Mouse (Mus musculus) left cerebral cortex, postnatal 14 days (tissue): ENCODE measurements around the gene Rhoh. TPM values are rescaled to one million over a fixed set of nuclear protein-coding genes. Genes with fewer than 3 reads are reported as not detected.

Source experiments
- DNase-seq, 2 experiments: peaks; one replicate each; pipeline ENCODE4 v3.0.0; 2021 to 2022; ENCODE audit warnings: low spot score in 2 of 2, mixed read lengths in 1 of 2
- intact Hi-C: fragments of 180-260 bp; cut with DNase I; formaldehyde crosslinking; loops from one replicate; pipeline ENCODE4 v1.15.1; 2025
- total RNA-seq, 2 experiments: library from RNA; stranded (reverse); gene quantifications; 2 replicates each; pipeline ENCODE4 v1.2.3; 2021

Gene Rhoh
- total RNA-seq, 2 experiments from 2014 or later = 0.83 to 0.87 TPM

DNA sequence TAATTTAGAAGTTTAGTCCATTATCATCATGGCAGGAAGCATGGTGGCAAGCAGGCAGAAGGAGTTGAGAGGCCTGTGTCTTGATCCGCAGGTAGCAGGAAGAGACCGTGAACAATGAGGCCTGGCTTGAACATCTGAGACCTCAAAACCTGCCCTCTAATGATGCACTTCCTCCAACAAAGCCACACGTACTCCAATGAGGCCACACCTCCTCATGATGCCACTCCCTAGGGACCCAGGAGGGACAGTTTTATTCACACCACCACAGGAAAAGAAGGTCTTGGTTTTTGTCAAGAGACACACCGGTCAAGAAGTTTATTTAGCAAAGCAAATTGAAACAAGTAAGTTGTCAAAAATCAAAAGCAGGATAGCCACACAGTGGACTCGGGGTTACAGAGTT lies 55.9 kb downstream of the Rhoh start:
- DNase-seq = no peak
- intact Hi-C loops = no loop called here

DNA sequence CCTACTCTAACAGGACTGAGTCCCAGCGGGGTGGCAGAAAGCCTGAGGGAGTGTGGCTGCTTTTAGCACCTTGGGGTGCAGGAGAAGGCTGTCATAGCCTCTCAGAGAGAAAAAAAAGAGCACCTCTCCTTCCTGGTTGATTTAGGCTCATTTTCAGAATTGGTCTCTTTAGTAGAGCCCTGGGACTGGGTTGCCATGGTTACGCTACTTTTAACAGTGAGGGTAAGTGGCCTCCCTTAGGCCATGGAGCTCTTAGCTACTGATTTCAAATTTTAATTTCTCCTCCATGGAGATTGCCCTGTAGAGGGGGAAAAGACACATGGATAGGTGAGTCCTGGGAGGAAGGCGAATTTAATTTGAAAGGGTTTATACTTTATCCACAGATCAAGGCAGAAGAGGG lies 57.6 kb downstream of the Rhoh start:
- intact Hi-C loops = no loop called here
- no peak for DNase-seq

DNA sequence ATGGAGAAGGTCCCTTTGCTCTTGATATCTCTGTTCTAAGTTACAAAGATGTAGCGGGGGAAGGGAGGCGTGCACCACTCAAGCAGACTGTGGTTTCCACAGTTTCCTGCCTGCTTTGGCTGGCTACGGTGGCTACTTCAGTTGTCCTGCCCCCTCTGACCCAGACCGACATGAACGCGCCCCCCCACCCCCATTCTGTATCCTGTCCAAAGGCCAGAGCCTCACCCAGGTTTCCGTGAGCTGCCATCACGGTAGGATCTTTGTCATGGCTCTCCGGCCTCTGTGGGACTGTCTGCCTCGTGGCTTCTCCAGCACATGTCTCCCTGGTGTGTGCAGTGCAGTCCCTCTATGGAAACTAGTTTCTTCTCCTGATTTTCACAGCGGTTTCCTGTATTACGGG lies 58.3 kb downstream of the Rhoh start:
- intact Hi-C loops = no loop called here

DNA sequence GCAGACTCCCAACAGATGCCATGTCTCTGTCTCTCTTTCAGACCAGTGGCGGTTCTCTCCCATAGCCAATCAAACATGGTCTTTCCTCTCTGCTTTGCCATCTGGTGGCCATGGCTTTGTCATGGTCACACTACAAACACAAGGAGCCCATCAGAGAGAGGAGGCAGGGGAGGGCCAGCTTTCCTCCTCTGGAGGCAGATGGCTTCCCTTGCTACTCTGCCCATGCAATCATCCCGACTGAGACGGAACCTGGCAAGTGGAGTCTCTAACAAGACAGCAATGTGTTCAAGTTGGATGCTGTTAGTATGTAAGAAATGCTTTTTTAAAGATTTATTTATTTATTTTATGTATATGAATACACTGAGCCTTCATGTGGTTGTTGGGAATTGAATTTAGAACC lies 58.9 kb downstream of the Rhoh start:
- DNase-seq = no peak
- intact Hi-C loops = no loop called here

More for the DNA sequence above, 58.3 kb downstream of the Rhoh start:
- DNase-seq = no peak

DNA sequence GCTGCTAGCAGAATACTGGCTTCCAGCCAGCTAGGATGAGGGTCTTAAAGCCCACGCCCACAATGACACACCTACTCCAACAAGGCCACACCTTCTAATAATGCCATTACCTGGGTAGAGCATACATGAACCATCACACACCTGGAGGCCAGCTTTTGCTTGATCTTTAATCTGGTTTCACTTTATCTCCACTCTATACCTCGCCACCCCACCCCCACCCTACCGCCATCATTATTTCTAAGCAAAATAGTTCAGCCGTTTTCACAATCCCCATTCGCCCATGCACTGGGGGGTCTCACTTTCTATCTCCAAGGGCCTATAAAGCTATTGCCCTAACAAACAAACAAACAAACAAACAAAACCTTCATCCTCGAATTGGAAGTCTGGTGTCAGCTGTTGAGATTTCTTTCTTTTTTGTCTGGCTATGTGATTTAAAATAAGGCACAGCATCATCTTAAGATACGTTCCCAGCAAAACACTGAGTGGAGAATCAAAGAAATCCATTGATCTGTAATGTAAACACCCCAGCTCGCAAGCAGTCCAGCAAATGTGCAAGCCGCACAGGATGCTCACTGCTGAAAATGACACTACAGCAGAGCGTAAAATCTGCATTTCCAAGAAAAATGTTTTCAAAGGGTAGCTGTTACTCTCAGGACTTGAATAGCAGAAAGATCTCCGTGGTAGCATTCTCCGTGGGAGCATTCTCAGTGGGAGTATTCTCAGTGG lies 59.9 kb downstream of the Rhoh start:
- no peak for DNase-seq
- intact Hi-C loops = no loop called here

DNA sequence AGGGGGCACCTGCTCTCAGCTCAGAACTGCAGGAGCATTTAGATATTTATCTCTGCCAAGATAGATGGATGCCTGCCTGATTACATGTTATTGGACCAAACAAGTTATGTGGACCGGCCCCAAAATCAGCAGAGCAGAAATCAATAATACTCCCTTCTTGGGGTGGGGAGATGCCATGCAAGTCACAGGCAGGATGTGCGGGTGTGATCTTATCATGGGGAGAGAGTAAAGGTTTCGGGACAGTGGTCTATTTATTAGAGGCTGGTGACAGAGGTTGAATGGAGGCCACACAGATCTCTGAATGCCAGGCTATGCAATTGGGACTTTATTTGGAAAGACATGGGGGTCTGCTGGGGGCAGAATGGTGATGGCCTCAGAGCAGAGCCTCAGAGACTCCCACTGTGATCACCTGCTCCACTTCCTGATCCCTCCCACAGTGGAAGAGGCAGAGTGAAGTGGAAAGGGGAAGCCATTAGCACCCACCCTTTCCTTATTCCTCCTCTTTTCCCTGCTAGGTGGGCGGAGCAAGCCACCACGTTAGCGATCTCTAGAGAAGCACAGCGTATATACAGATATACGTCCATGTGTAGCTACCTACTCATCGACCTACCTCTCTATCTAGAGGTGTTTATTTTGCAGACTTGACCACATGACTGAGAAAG lies 60.6 kb downstream of the Rhoh start:
- DNase-seq = no peak
- intact Hi-C loops = no loop called here

DNA sequence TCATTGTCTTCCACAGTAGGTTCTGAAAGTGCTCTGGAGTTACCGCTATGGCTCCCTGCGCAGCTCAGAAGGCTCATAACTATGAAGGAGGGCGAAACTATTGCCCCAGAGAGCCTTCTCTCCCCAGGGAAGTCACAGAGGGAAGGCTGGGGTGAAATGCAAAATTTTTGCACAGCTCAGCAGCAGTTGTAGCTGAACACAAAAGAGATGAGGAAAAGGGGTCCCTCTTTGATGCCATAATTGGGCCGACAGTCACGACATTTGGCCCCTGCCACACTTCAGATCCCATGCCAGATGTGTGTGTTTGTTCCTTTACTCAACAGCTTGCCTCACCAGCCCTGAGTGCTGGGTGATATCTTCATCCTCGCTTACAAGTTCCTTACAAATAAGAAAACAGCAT lies 65.7 kb downstream of the Rhoh start:
- intact Hi-C loops = no loop called here

DNA sequence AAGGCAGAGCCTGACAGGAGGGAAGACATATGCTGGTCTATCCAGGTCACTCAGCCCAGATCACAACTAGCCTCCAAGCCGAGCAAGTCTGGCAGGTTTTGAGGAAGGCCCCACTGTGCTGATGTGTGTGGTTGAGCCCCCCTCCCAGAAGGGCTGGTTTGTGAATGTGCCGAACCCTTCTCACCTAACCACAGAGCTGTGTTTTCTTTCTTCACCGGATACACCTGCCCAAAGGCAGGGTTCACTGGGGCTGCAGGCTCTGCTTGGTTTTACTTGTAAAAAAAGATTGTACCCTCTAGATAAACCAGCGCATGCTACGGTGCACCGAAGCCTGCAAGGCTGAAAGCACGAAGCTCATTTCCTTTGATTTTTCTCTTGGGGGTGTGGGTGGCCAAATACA lies 68.1 kb downstream of the Rhoh start:
- intact Hi-C loops = no loop called here
- DNase-seq = no peak

More for the DNA sequence above, 65.7 kb downstream of the Rhoh start:
- DNase-seq = no peak

- intact Hi-C loops = no loop called here
- no peak for DNase-seq
Observed at GRCm38 (mm10) chr5:65930171-65930570, 69.2 kb downstream of the Rhoh start.

DNA sequence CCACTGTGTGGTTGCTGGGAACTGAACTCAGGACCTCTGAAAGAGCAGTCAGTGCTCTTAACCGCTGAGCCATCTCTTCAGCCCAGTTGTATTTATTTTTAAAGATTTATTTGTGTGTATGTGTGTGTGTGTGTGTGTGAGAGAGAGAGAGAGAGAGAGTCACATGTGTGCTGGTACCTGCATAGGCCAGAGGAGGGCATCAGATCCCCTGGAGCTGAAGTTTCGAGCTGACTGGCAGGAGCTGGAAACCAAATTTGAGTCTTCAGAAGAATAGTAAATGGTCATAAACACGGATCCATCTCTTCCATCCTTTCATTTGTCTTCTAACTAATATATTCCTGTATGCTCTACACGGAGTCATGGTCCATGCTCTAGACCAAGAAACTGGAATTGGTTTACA lies 72.2 kb downstream of the Rhoh start:
- no peak for DNase-seq
- intact Hi-C loops = no loop called here

GRCm38 (mm10) chr5:65933764-65934163 lies 72.8 kb downstream of the Rhoh start:
- DNase-seq = no peak
- intact Hi-C loops = no loop called here

DNA sequence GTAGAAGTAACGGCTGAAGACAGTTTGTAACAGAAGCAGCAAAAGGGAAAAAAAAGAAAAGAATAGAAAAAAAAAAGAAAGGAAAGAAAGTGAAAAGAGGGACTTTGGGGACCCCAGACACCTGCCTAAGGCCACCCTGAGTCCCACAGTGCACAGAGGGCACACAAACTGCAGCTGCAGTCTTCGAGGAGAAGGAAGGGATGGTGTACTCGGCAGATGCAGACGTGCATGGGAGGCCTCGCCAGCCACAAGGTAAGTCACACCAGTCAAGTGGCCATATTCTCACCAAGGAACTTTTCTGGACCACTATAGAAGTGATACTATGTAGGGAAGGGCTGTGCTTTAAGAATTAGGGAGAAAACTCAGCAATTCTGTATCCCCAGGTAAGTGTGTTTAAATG lies 73.8 kb downstream of the Rhoh start, which contains the start of gene Chrna9:
Gene Chrna9, plus strand, starts transcription at position 139 of the 400 bp plus-strand sequence.
- intact Hi-C loops = no loop called here
- no peak for DNase-seq

GRCm38 (mm10) chr5:65937011-65937726 lies 76.2 kb downstream of the Rhoh start:
- DNase-seq = no peak
- intact Hi-C loops = loop anchor here (2.0 kb wide), 1 partner anchor 114 kb away; no protein-coding TSS in a partner anchor

GRCm38 (mm10) chr5:65937998-65938715 lies 77.1 kb downstream of the Rhoh start:
- intact Hi-C loops = loop anchor here (1.0 to 2.0 kb wide), 2 partner anchors 115 to 175 kb away; partner anchors contain the start of gene N4bp2
- peak; percentile 79 to 85 for DNase-seq

- DNase-seq = no peak
- intact Hi-C loops = no loop called here
Observed at GRCm38 (mm10) chr5:65941145-65941544, 80.1 kb downstream of the Rhoh start.

Other genes starting within 250 kb of the Rhoh start
- 10 to 100 TPM; 67.8 to 68.9 TPM for gene Pds5a, start 162.9 kb upstream of the Rhoh start, total RNA-seq
- 10 to 100 TPM; 10.2 to 11.1 TPM for gene N4bp2, start 97.7 kb upstream of the Rhoh start, total RNA-seq
- gene Chrna9, start 73.7 kb downstream of the Rhoh start, total RNA-seq = not detected
- gene 9130230L23Rik, start 143.1 kb downstream of the Rhoh start, total RNA-seq = not detected